Mouse (Mus musculus) C2C12 (cell line): ENCODE results near the gene Mucl3.

Experiments
- CEBPB ChIP-seq: IDR thresholded peaks from one replicate; pipeline ENCODE4 v1.6.1; 2011; ENCODE audit warnings: low read depth, mild to moderate bottlenecking, control low read depth, moderate library complexity
- CTCF ChIP-seq: IDR thresholded peaks from one replicate; pipeline ENCODE4 v1.5.1; 2011; ENCODE audit not compliant: control insufficient read depth, insufficient read depth, insufficient read length
- FOSL1 ChIP-seq: IDR thresholded peaks from one replicate; pipeline ENCODE4 v1.8.0; 2011; ENCODE audit warnings: mild to moderate bottlenecking, low read length; ENCODE audit not compliant: poor library complexity, insufficient read depth, severe bottlenecking
- MAX ChIP-seq: IDR thresholded peaks from one replicate; pipeline ENCODE4 v1.6.1; 2011; ENCODE audit warnings: mild to moderate bottlenecking, control low read depth
- MYOD1 ChIP-seq: IDR thresholded peaks from one replicate; pipeline ENCODE4 v1.6.1; 2011; ENCODE audit warnings: low read depth; ENCODE audit not compliant: control insufficient read depth, insufficient read length
- MYOG ChIP-seq: IDR thresholded peaks from one replicate; pipeline ENCODE4 v1.6.1; 2011; ENCODE audit not compliant: control insufficient read depth, insufficient read length; ENCODE audit errors: extremely low read depth
- USF1 ChIP-seq: IDR thresholded peaks from one replicate; pipeline ENCODE4 v1.6.1; 2011; ENCODE audit warnings: low read depth, mild to moderate bottlenecking, control low read depth, moderate library complexity

DNA sequence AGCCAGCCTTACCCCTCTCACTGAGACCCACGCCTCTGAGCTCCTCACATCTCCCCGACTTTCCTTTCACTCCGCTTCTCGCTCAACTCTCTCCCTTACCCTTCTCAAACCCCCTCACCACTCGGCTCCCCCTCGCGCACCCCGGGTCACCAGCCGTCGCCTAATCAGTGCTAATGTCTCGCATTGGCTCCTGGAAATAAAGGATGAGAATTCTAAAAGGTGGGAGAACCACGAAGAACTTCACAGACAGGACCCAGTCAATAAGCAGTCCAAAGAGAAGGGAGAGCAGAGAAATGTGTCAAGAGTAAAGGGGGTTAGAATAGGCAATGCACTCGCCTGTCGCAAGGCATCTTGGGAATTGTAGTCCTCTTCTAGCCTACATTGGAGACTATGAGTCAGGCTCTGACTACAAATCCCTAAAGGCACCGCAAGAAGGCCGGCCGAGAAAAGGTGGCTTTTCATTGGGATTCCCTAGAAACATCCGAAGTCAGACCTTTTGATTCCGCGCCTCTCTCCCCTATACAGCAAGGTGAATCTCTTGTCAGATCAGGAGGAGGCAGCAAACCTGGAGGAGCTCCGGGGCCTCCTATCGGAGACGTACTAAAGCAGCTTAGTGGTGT, 30.0 kb upstream of the Mucl3 start, which contains the start of gene Gtf2h4:
- TF ChIP-seq CTCF (no peak), USF1 (no peak), FOSL1 (no peak), CEBPB (no peak), MYOG (no peak), MAX (no peak), MYOD1 (no peak)
